Mouse (Mus musculus) E14TG2a.4 (cell line): ENCODE measurements at regions not wholly inside any gene's neighbourhood (a gene's known extent, or its start where the extent isn't known, plus 50 kb on each side); places are given as distances from the start of the nearest gene placed in this dataset.

ENCODE experiments used
- CTCF ChIP-seq: conservative IDR thresholded peaks from 2 replicates; pipeline ENCODE4 v1.5.1; 2014; ENCODE audit warnings: low read length
- NANOG ChIP-seq: IDR thresholded peaks from 2 replicates; pipeline ENCODE4 v1.6.1; 2014; ENCODE audit warnings: borderline replicate concordance, low read length, mixed read lengths
- POU5F1 ChIP-seq: IDR thresholded peaks from 2 replicates; pipeline ENCODE4 v1.6.1; 2014; ENCODE audit warnings: low read length, borderline replicate concordance

DNA sequence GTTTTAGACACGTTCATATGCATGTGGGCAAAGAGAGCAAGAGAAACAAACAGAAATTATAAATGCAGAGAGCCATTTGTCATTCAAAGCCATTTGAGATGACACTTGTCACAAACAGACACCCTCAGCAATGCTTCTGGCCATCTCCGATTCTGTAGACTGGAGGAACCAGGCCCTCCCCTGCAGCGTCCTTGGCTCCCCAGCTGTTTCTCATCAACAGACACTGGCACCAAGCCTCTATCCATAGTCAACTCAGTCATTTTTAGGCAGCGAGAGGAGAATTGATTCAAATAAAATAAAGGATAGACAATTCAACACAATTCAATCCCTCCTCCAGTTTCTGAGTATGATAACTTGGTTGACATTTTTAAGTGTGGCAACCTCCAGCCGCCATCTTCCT is 130.1 kb upstream of the Rpl34 start:
- TF ChIP-seq CTCF (no peak), POU5F1 (no peak), NANOG (no peak)
